Mouse (Mus musculus) MEL (cell line): ENCODE data around the gene Tsen2. TPM values are rescaled to one million over a fixed set of nuclear protein-coding genes. Genes with fewer than 3 reads are reported as not detected.
A peak's percentile ranks its signal among the peaks of the same experiment; 100 is the strongest.

Source experiments
- DNase-seq: peaks from one replicate; pipeline ENCODE4 v3.0.0; 2011; ENCODE audit warnings: low read depth, low spot score
- H3K27ac ChIP-seq: 2 replicates; pipeline ENCODE4 v1.5.1; 2012; ENCODE audit warnings: low read depth, mild to moderate bottlenecking, control low read depth, low read length, moderate library complexity; ENCODE audit not compliant: control insufficient read depth
- H3K27me3 ChIP-seq, 2 experiments: fragments of 150-350 bp in 1 of 2; sonication (generic) in 1 of 2; 2 replicates each; pipeline ENCODE4 v1.6.1; 2012; ENCODE audit warnings: low read length in 2 of 2, mild to moderate bottlenecking in 2 of 2, improper control_type of control experiment in 1 of 2, moderate library complexity in 1 of 2; ENCODE audit not compliant: insufficient read depth in 2 of 2, control insufficient read depth in 1 of 2
- H3K36me3 ChIP-seq, 2 experiments: 2 replicates each; pipeline ENCODE4 v1.6.1; 2012 to 2014; ENCODE audit warnings: low read length in 2 of 2, improper control_type of control experiment in 1 of 2, inconsistent platforms in 1 of 2, mild to moderate bottlenecking in 1 of 2; ENCODE audit not compliant: insufficient read depth in 2 of 2, control insufficient read depth in 1 of 2
- H3K4me1 ChIP-seq, 2 experiments: fragments of 150-350 bp in 1 of 2; sonication (generic) in 1 of 2; 2 replicates each; pipeline ENCODE4 v1.6.1; 2012; ENCODE audit warnings: low read length in 2 of 2, improper control_type of control experiment in 1 of 2, mild to moderate bottlenecking in 1 of 2; ENCODE audit not compliant: insufficient read depth in 2 of 2, control insufficient read depth in 1 of 2
- H3K4me3 ChIP-seq, 2 experiments: fragments of 150-350 bp in 1 of 2; sonication (generic) in 1 of 2; 2 replicates each; pipeline ENCODE4 v1.5.1; 2012; ENCODE audit warnings: low read depth in 2 of 2, low read length in 2 of 2, mild to moderate bottlenecking in 2 of 2, moderate library complexity in 2 of 2, control low read depth in 1 of 2, improper control_type of control experiment in 1 of 2; ENCODE audit not compliant: control insufficient read depth in 1 of 2, insufficient read depth in 1 of 2
- H3K79me2 ChIP-seq: 2 replicates; pipeline ENCODE4 v1.6.1; 2012; ENCODE audit warnings: mild to moderate bottlenecking, low read length, moderate library complexity; ENCODE audit not compliant: control insufficient read depth, poor library complexity, insufficient read depth
- H3K9ac ChIP-seq: 2 replicates; pipeline ENCODE4 v1.6.1; 2012; ENCODE audit warnings: low read depth, mild to moderate bottlenecking, control low read depth, low read length, moderate library complexity; ENCODE audit not compliant: control insufficient read depth, poor library complexity, severe bottlenecking
- H3K9me3 ChIP-seq: fragments of 150-350 bp; sonication (generic); replicated peaks from 2 replicates; pipeline ENCODE4 v1.6.1; 2012; ENCODE audit warnings: mild to moderate bottlenecking, low read length, improper control_type of control experiment, moderate library complexity; ENCODE audit not compliant: insufficient read depth
- CTCF ChIP-seq, 3 experiments: IDR thresholded peaks in 2 of 3; conservative IDR thresholded peaks in 1 of 3; 2 replicates each; pipeline ENCODE4 v1.5.1; 2011 to 2012; ENCODE audit warnings: low read length in 3 of 3, low read depth in 2 of 3, mild to moderate bottlenecking in 2 of 3, improper control_type of control experiment in 1 of 3, inconsistent platforms in 1 of 3, mixed read lengths in 1 of 3, moderate library complexity in 1 of 3; ENCODE audit not compliant: control insufficient read depth in 1 of 3, insufficient read depth in 1 of 3, poor library complexity in 1 of 3, severe bottlenecking in 1 of 3
- E2F4 ChIP-seq: IDR thresholded peaks from 2 replicates; pipeline ENCODE4 v1.6.1; 2011; ENCODE audit warnings: low read depth, low read length, improper control_type of control experiment, borderline replicate concordance
- ELF1 ChIP-seq: IDR thresholded peaks from 2 replicates; pipeline ENCODE4 v1.6.1; 2014; ENCODE audit warnings: low read depth, mild to moderate bottlenecking, inconsistent platforms, low read length, improper control_type of control experiment, moderate library complexity
- ETS1 ChIP-seq: IDR thresholded peaks from 2 replicates; pipeline ENCODE4 v1.6.1; 2012; ENCODE audit warnings: low read depth, mild to moderate bottlenecking, inconsistent platforms, low read length, improper control_type of control experiment, moderate library complexity
- GATA1 ChIP-seq: IDR thresholded peaks from 2 replicates; pipeline ENCODE4 v1.6.1; 2011; ENCODE audit warnings: low read depth, low read length, improper control_type of control experiment
- HCFC1 ChIP-seq: IDR thresholded peaks from 2 replicates; pipeline ENCODE4 v1.6.1; 2012; ENCODE audit warnings: low read depth, mild to moderate bottlenecking, inconsistent platforms, low read length, improper control_type of control experiment, moderate library complexity
- JUND ChIP-seq: IDR thresholded peaks from 2 replicates; pipeline ENCODE4 v1.6.1; 2011; ENCODE audit warnings: low read depth, mild to moderate bottlenecking, improper control_type of control experiment, low read length
- MAX ChIP-seq: IDR thresholded peaks from 2 replicates; pipeline ENCODE4 v1.6.1; 2011; ENCODE audit warnings: low read length, improper control_type of control experiment
- MEF2A ChIP-seq: IDR thresholded peaks from 2 replicates; pipeline ENCODE4 v1.6.1; 2014; ENCODE audit warnings: low read depth, mild to moderate bottlenecking, inconsistent platforms, low read length, improper control_type of control experiment; ENCODE audit not compliant: poor library complexity, insufficient replicate concordance, severe bottlenecking; ENCODE audit errors: extremely low read depth
- MXI1 ChIP-seq: IDR thresholded peaks from 2 replicates; pipeline ENCODE4 v1.6.1; 2011; ENCODE audit warnings: mild to moderate bottlenecking, low read depth, low read length, improper control_type of control experiment
- MYB ChIP-seq: IDR thresholded peaks from 2 replicates; pipeline ENCODE4 v1.6.1; 2011; ENCODE audit warnings: mild to moderate bottlenecking, low read depth, low read length, improper control_type of control experiment
- POLR2A ChIP-seq, 2 experiments: IDR thresholded peaks; 2 replicates each; pipeline ENCODE4 v1.6.1; 2011 to 2012; ENCODE audit warnings: low read length in 2 of 2, mild to moderate bottlenecking in 2 of 2, control low read depth in 1 of 2, improper control_type of control experiment in 1 of 2, low read depth in 1 of 2, moderate library complexity in 1 of 2; ENCODE audit not compliant: control insufficient read depth in 1 of 2, insufficient read depth in 1 of 2, poor library complexity in 1 of 2
- POLR2AphosphoS5 ChIP-seq: IDR thresholded peaks from 2 replicates; pipeline ENCODE4 v1.6.1; 2012; ENCODE audit warnings: low read depth, borderline replicate concordance, mild to moderate bottlenecking, inconsistent platforms, low read length, moderate library complexity, mixed read lengths
- RAD21 ChIP-seq: IDR thresholded peaks from 2 replicates; pipeline ENCODE4 v1.6.1; 2011; ENCODE audit warnings: mild to moderate bottlenecking, low read depth, low read length, improper control_type of control experiment
- SIN3A ChIP-seq: IDR thresholded peaks from 2 replicates; pipeline ENCODE4 v1.6.1; 2012; ENCODE audit warnings: low read length, improper control_type of control experiment, inconsistent platforms
- SMC3 ChIP-seq: IDR thresholded peaks from 2 replicates; pipeline ENCODE4 v1.6.1; 2011; ENCODE audit warnings: low read depth, low read length, improper control_type of control experiment
- TAL1 ChIP-seq: IDR thresholded peaks from 2 replicates; pipeline ENCODE4 v1.6.1; 2012; ENCODE audit warnings: mild to moderate bottlenecking, inconsistent platforms, low read length, moderate library complexity, mixed read lengths
- TBP ChIP-seq: IDR thresholded peaks from 2 replicates; pipeline ENCODE4 v1.8.0; 2011; ENCODE audit warnings: low read depth, low read length, improper control_type of control experiment
- UBTF ChIP-seq: IDR thresholded peaks from 2 replicates; pipeline ENCODE4 v1.6.1; 2012; ENCODE audit warnings: low read depth, mild to moderate bottlenecking, inconsistent platforms, low read length, improper control_type of control experiment, moderate library complexity, borderline replicate concordance; ENCODE audit not compliant: insufficient read depth
- ZC3H11A ChIP-seq: IDR thresholded peaks from 2 replicates; pipeline ENCODE4 v1.6.1; 2012; ENCODE audit warnings: low read depth, mild to moderate bottlenecking, inconsistent platforms, low read length, improper control_type of control experiment
- ZKSCAN1 ChIP-seq: IDR thresholded peaks from 2 replicates; pipeline ENCODE4 v1.6.1; 2012; ENCODE audit warnings: low read depth, mild to moderate bottlenecking, inconsistent platforms, low read length, improper control_type of control experiment, moderate library complexity
- polyA plus RNA-seq, 2 experiments: library from polyadenylated mRNA; stranded (reverse) in 1 of 2; unstranded in 1 of 2; fragments of >175 nt in 1 of 2; fragments of >200 nt in 1 of 2; gene quantifications; 2 replicates each; pipeline versions ENCODE4 v1.2.1 to v1.2.4; 2012; ENCODE audit warnings: low replicate concordance in 2 of 2, low read depth in 1 of 2; ENCODE audit not compliant: insufficient read length in 2 of 2, insufficient read depth in 1 of 2, missing spikeins in 1 of 2
- total RNA-seq: library from RNA; depleted of rRNA; stranded (reverse); fragments of 300-350 nt; gene quantifications from 2 replicates; pipeline ENCODE4 v1.2.3, GENCODE M21; 2012

Gene Tsen2
- total and polyA plus RNA-seq, 3 experiments: 27.0 to 32.6 TPM; not detected in 1

- TF ChIP-seq CTCF (IDR thresholded peaks at IDR 0.05 in 2 of 3, conservative IDR thresholded peaks at IDR 0.05 in 1 of 3; ENCODE audit: control insufficient read depth in 1 of 3, insufficient read depth in 1 of 3, low read depth in 2 of 3, low read length in 3 of 3, poor library complexity in 1 of 3, severe bottlenecking in 1 of 3) (no peak), MXI1 (peak; percentile 67; the same call in 1 of the 2 replicates), MEF2A (no peak), POLR2A (IDR thresholded peaks at IDR 0.05; ENCODE audit: control insufficient read depth in 1 of 2, insufficient read depth in 1 of 2, low read depth in 1 of 2, low read length in 2 of 2, poor library complexity in 1 of 2) (peak; percentile 75 to 91; a peak in 3 of 4 replicates), MYB (no peak), TBP (peak; percentile 58), ELF1 (peak; percentile 61), SMC3 (no peak), MAX (0 out of 2 replicates have a peak, but pooled peaks have one; percentile 31), ETS1 (no peak), RAD21 (no peak), UBTF (no peak), JUND (no peak), TAL1 (no peak), SIN3A (peak; percentile 89), HCFC1 (peak; percentile 90), ZKSCAN1 (no peak)
Measured at GRCm38 (mm10) chr6:115601715-115602523, 57.5 kb downstream of the Tsen2 start, which contains the start of gene Mkrn2 (continued).

GRCm38 (mm10) chr6:115606461-115606860 lies 62.0 kb downstream of the Tsen2 start:
- Histone ChIP-seq H3K79me2 (peaks cover 10% of the 10 kb centered on the region), H3K36me3 (peaks cover 5 to 8% of the 10 kb centered on the region in 2 experiments), H3K4me3 (no peak overlapping the region), H3K9me3 (no peaks in the 10 kb centered on the region), H3K27ac (no peak overlapping the region), H3K9ac (no peak overlapping the region), H3K27me3 (no peaks in the 10 kb centered on the region), H3K4me1 (peaks cover 2 to 5% of the 10 kb centered on the region in 2 experiments; a peak in 3 of 4 replicates)
- TF ChIP-seq E2F4: no peak
- TF ChIP-seq MXI1: no peak
- TF ChIP-seq GATA1: no peak
- no peak for TF ChIP-seq ZC3H11A
- TF ChIP-seq POLR2AphosphoS5: no peak
- DNase-seq: no peak
